Mouse (Mus musculus): ENCODE measurements around the gene Vps37b.

Vps37b gene

DNA sequence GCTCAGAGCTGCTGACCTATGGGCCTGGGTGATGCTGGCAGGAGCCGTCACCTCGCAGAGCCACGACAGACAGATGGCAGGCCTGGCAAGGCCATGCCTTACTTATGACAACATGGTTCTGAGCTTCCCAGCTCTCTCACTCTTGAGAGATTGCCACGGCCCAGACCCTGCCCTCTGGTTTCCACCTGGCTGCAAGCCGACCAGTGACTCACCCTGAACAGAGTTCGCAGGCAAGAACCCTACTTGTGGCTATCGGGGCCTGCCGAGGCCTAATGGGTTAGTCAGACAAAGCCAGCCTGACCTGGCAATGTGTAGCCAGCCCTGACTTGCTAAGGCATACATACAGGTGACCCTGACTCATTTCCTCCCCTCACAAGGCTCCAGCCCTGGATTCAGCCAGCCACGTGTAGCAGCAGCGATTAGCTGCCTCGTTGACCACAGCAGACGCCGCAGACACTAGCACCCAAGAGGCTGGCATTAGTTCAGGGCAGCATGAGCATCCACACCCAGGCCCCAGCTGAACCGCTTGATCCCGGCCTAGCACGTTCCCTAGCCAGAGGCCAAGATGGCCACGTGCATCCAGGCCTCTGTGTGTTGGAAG lies 25.1 kb downstream of the Vps37b start:
- in situ Hi-C loops (cut with MboI; ENCODE audit: unreplicated experiment in 2 of 2), result loop anchor here in 1 of 2 experiments (10.0 to 25.0 kb wide), 2 partner anchors 298 to 855 kb away; partner anchors contain the start of genes Ccdc92 and Zfp664

DNA sequence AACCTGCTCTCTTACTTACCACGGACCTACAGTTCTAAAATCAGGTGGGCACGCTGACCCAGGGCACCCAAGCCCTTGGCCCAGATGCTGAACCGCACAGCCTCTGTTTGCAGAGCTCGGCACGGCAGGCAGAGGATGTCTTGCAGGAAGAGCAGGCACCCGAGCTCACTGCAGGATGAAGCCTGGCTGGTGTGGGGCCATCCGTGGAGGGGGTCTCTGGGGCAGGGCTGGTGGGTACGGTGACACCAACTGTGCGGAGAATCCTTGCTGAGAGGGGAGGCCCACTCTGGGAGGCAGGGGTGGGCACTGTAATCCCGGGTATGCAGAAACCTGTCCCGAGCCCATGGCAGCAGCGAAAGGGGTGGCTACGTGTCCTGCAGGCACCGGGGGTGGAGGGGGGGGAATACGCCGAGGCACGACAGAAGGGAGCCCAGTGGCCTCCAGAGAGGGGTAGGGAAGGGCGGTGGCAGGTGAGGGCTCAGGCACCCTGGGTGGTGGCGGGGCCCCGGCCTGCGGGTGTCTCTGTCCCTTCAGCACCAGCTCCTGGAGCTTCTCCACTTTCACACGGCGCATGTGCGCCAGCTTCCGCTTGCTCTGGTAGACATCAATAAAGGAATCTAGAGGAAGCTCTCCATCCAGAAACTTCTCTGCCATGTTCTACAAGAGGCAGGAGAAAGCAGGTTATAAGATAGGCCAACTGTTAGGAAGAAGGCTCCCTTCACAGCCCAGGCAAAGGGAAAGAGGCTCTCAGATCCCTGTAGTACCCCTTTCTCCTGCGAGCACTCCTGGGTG lies 25.8 kb downstream of the Vps37b start:
- in situ Hi-C loops (cut with MboI; ENCODE audit: unreplicated experiment in 2 of 2), result loop anchor here in 1 of 2 experiments (10.0 to 25.0 kb wide), 2 partner anchors 299 to 856 kb away; partner anchors contain the start of genes Ccdc92 and Zfp664

DNA sequence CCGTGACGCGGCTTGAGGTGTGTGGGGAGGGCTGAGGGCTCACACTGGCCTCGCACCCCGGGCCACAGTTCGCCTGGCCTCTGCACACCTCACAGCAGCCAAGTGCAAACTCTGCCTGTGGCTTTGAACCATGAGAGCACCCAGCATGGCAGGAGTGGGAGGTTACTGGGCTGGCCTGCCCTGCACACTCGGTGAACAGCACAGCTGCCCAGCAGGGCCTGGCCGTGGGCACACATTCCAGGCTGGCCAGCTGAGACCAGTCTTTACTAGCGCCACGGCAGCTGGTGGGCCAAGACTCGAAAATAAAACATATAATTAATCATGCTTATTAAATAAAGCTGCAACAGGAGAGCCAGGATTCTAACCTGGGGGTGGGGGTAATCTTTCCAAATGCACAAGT lies 26.5 kb downstream of the Vps37b start:
- in situ Hi-C loops (cut with MboI; ENCODE audit: unreplicated experiment in 2 of 2), result loop anchor here in 1 of 2 experiments (10.0 to 25.0 kb wide), 2 partner anchors 299 to 857 kb away; partner anchors contain the start of genes Ccdc92 and Zfp664

DNA sequence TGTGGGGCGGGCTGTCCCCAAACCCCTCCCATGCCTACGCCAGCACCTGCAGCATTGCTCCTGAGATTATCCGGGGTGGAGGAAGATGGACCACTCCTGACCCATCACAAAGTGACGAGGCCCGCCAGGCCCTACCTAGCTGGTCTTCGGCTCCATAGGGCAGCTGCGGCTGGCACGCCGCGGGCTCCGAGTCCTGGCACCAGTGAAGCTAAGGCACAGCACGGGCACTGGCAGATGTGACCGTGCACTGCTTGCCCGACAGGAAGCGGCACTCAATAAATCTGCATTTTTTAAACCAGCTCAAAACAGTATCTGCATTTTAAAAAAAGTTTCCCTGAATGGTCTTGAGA lies 26.9 kb downstream of the Vps37b start:
- in situ Hi-C loops (cut with MboI; ENCODE audit: unreplicated experiment in 2 of 2), result loop anchor here in 1 of 2 experiments (10.0 to 25.0 kb wide), 2 partner anchors 300 to 857 kb away; partner anchors contain the start of genes Ccdc92 and Zfp664

DNA sequence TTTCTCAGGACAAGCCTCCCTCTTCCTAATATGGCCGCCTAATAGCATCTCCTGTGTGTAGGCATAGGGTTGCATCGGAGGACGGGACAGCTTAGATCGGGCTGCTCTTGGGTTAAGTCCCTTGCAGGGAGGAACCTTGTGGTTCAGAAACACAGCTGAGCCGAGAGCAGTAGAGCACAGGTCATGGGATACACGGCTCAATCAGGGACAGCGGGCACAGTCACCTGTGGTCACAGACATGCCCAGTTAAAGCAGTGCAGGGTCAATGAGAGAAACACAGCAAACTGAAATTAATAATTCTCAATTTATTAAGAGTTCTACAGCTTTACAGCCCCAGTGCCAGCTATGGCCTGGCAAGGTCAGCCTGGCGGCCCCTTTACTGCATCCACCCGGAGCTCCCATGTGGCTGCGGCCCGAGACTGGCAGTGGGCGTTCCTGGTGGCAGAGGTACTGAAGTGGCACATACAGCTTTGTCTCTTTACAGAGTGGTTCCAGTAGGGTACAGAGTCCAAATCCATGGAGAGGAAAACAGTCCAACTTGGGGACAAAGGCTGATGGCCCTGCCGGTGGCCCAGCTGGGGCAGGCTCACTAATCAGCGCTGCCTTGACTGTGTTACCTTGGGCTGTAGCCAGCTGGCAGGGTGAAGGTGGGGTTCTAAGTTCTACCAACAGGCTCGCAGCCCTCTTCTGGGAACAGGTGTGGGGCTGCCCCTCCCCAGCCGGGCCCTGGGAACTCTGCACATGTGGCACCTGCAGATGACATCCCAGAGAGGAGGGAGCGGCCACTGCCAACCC lies 27.5 kb downstream of the Vps37b start:
- in situ Hi-C loops (cut with MboI; ENCODE audit: unreplicated experiment in 2 of 2), result loop anchor here (5.0 to 25.0 kb wide), 3 partner anchors 78 to 858 kb away; partner anchors contain the start of genes Ccdc92 (in 1 of the 2) and Zfp664 (in 1 of the 2)

DNA sequence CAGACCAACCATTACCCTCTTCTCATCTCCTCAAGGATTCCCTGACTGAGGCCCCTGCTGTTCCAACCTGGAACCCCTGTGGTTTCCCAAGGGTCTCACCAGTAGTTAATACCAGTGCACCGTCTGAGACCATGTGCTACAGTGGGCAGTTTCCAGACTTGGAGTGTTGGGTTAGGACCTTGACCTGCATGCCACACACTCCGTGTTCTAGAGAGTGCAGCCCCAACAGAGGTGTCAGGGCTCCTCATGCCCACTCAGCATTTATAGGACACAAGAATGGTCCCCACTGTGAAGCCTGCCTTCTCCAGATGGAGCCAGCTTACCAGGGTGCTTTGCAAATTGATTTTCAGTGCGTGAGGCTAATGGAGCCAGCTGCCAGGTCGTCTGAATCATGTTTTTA lies 28.7 kb downstream of the Vps37b start:
- in situ Hi-C loops (cut with MboI; ENCODE audit: unreplicated experiment in 2 of 2), result loop anchor here (5.0 to 25.0 kb wide), 3 partner anchors 79 to 859 kb away; partner anchors contain the start of genes Ccdc92 (in 1 of the 2) and Zfp664 (in 1 of the 2)

DNA sequence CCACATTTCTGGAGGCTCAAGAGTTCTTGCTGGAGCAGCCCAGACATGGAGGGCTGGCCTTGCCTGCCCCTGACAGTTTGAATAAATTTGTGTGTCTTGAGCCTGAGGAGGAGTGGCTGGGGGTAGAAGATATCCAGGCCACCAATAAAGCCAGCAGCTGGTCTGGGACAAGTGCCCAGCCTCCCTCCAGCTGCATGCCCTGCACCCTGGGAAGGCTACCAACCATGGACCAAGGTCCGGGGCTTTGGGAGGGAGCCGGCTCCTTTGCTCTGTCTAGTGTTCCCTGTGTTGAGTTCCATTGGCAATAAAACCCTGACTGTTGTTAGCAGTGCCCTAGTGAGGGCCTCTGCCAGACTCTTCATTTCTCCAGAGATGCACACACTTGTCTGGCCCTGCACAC lies 29.2 kb downstream of the Vps37b start:
- in situ Hi-C loops (cut with MboI; ENCODE audit: unreplicated experiment in 2 of 2), result loop anchor here (5.0 to 25.0 kb wide), 3 partner anchors 79 to 859 kb away; partner anchors contain the start of genes Ccdc92 (in 1 of the 2) and Zfp664 (in 1 of the 2)

DNA sequence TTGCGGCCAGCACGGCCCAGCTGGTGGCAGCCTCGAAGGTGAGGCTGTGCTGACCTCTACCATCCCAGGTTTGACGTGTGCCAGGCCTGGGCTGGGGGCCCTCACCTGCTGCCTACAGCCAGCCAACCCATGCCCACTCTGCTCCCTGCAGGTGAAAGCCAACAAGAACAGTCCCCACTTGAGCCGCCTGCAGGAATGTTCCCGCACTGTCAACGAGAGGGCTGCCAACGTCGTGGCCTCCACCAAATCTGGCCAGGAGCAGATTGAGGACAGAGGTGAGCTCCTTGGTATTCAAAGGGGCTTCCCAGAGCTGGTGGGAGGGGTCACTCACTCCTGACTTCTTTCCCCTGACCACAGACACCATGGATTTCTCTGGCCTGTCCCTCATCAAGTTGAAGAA lies 30.8 kb downstream of the Vps37b start:
- in situ Hi-C loops (cut with MboI; ENCODE audit: unreplicated experiment in 2 of 2), result loop anchor here (5.0 to 25.0 kb wide), 3 partner anchors 81 to 861 kb away; partner anchors contain the start of genes Ccdc92 (in 1 of the 2) and Zfp664 (in 1 of the 2)

DNA sequence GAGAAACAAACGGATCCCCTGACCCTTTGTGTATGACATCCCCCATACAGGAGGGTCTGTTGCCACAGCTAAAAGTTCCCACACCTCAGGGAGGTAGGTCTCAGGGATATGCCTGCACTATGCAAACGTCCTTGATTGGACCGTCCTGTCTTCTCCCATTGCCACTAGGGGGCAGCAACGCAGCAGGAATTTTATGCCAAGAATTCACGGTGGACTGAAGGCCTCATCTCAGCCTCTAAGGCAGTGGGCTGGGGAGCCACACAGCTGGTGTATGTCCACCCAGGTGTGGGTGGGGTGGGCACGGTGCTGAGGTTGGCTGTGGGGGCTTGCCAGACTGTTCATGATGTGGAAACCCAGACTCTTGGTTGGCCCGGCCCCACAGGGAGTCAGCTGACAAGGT lies 31.2 kb downstream of the Vps37b start:
- in situ Hi-C loops (cut with MboI; ENCODE audit: unreplicated experiment in 2 of 2), result loop anchor here (5.0 to 25.0 kb wide), 3 partner anchors 81 to 861 kb away; partner anchors contain the start of genes Ccdc92 (in 1 of the 2) and Zfp664 (in 1 of the 2)

DNA sequence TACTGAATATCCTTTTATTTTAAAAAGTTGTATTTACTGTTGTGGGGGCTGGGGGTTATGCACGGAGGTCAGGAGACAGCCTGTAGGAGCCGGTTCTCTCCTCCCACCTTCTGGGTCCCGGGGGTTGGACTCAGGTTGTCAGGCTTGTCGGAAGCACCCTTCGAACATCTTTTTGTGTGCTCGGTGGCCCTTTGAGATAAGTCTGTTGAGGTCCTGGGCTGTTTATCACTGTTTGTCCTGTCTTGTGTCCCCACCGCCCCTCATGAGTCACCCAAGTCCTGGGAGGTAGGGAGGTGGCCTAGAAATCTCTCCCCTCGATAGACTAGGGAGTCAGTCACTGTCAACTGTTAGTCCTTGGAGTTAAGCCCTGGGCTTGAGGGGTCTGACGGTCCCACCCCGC lies 33.7 kb downstream of the Vps37b start:
- in situ Hi-C loops (cut with MboI; ENCODE audit: unreplicated experiment in 2 of 2), result no loop called here

DNA sequence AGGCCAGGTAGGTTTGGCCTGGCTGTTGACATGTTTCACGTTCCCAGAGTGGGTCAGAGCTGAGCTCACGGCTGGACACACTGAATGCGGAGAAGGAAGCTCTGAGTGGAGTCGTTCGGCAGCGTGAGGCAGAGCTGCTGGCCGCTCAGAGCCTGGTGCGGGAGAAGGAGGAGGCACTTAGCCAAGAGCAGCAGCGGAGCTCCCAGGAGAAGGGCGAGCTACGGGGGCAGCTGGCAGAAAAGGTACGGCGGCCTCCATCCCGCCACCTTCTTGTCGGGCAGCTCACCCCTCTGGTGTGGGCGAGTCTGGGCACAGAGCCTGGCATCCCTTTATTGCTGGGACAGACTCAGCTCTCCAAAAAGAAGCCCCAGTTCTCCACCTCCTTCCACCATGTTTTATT lies 34.3 kb downstream of the Vps37b start:
- in situ Hi-C loops (cut with MboI; ENCODE audit: unreplicated experiment in 2 of 2), result no loop called here

DNA sequence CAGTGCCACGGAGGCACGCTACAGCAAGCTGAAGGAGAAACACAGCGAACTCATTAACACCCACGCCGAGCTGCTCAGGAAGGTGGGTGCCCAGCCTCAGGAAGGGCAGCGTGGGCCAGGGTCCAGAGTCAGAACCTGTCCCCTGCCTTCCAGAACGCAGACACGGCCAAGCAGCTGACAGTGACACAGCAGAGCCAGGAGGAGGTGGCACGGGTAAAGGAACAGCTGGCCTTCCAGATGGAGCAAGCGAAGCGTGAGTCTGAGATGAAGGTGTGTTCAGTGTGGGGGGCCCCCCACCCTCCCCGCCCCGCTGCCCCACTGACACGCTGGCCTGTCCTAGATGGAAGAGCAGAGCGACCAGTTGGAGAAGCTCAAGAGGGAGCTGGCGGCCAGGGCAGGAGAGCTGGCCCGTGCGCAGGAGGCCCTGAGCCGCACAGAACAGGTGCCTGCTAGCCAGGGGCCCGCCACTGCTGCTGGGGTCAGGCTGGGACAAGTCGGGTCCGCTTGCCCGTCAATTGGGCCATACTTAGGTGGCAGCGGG lies 34.8 kb downstream of the Vps37b start:
- in situ Hi-C loops (cut with MboI; ENCODE audit: unreplicated experiment in 2 of 2), result no loop called here

DNA sequence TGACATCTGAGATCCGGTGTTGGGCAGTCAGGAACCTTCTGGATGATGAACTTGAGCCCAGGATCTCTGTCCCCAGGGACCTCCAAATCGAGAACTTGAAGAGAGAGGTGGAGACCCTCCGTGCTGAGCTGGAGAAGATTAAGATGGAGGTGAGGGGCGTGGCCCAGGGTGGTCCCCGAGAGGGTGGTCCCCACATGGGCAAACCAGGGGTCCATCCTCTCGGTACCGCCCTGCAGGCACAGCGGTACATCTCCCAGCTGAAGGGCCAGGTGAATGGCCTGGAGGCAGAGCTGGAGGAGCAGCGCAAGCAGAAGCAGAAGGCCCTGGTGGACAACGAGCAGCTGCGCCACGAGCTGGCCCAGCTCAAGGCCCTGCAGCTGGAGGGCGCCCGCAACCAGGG lies 35.4 kb downstream of the Vps37b start:
- in situ Hi-C loops (cut with MboI; ENCODE audit: unreplicated experiment in 2 of 2), result no loop called here

DNA sequence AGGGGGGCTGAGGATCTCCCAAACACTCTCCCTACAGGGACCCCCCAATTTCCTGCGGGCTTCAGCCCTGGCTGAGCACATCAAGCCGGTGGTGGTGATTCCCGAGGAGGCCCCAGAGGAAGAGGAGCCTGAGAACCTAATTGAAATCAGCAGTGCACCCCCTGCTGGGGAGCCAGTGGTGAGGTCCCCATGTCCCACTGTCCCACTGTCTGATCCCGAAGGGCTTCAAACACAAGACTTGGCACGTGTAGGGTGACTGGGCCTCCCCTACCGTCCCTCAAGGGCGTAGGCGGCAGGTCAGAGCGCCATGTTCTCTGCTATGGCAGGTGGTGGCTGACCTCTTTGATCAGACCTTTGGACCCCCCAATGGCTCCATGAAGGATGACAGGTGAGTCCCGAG lies 35.9 kb downstream of the Vps37b start:
- in situ Hi-C loops (cut with MboI; ENCODE audit: unreplicated experiment in 2 of 2), result no loop called here

DNA sequence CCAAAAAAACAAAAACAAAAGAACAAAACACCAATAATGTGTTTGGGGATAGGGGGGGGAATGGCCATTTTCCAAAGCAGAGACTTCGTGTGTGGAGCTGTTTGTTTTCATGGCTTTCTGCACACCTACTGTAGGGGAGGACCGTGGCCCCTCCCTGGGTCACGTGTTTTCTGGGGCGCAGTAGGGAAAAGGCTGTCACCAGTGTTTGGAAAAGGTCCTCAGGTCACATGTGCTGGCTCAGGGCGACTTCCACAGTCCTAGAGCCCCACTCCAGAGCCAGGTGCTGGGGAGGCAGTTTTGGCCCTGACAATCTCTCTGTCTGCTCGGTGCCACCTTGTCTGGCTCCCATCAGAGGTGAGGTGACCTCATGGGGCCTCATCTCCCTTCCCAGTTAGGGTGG lies 36.7 kb downstream of the Vps37b start:
- in situ Hi-C loops (cut with MboI; ENCODE audit: unreplicated experiment in 2 of 2), result no loop called here

DNA sequence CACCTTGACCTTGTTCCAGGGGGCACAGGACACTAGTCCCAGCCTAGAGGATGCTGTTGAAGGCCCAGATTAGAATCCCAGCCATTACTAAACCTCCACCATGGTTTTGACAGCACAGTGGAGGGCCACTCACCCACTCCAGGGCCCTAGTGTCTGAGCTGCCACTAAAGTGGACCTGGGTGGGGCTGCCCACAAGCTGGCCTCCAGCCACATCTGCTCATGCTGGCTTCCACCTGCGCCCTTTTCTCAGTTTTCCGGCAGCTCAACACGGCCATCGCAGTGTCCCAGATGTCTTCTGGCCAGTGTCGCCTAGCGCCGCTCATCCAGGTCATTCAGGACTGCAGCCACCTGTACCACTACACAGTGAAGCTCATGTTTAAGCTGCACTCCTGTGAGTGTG lies 37.6 kb downstream of the Vps37b start:
- in situ Hi-C loops (cut with MboI; ENCODE audit: unreplicated experiment in 2 of 2), result loop anchor here (5.0 kb wide), 2 partner anchors 42 to 47 kb away; no protein-coding TSS in a partner anchor

DNA sequence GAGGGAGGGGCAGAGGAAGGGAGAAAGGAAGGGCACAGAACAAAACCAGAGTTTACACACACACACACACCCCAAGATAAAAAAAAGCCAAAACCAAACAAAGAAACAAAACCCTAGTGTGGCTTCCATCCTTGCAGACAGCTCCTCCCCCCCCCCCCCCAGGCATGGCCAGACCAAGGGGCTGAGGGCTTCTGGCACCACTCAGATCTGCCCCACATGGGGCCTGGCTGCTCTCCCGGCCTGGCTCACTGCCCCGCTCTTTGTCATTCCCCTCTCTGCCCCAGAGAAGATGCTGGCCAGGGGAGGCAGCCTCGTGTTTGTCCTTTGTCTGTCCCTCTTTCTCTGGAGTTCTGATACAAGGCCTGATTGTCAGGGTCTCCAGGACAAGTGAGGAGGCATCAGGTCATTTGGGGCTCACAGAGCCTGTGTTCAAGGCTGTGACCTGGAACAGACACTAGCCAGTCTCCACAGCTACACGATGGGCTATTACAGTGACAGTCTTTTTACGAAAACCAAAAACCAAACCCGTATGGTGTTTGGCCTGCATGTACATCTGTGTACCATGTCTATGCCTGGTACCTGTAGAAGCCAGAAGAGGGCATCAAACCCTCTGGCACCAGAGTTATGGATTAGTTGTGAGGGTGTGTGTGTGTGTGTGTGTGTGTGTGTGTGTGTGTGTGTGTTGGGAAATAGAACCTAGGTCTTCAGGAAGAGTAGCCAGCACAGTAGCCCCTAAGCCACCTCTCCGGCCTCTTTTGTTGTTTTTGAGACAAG lies 38.6 kb downstream of the Vps37b start:
- in situ Hi-C loops (cut with MboI; ENCODE audit: unreplicated experiment in 2 of 2), result loop anchor here (5.0 kb wide), 2 partner anchors 41 to 46 kb away; no protein-coding TSS in a partner anchor

DNA sequence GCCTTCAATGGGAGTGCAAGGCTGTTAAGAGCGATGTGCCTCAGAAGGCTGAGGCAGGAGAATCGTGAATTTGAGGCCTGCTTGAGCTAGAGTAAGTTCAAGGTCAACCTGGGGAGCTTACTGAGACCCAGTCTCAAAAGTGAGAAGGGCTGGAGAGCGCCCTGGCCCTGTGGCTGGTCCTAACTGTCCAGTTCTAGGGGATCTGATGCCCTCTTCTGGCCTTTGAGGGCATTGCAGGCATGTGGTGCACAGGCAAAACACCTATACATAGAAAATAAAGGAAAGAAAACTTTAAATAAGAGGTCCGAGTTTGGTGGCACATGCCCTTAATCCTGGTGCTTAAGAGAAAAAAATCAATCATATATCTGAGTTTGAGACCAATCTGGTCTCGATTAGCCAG lies 39.3 kb downstream of the Vps37b start:
- in situ Hi-C loops (cut with MboI; ENCODE audit: unreplicated experiment in 2 of 2), result loop anchor here (5.0 kb wide), 2 partner anchors 40 to 45 kb away; no protein-coding TSS in a partner anchor

DNA sequence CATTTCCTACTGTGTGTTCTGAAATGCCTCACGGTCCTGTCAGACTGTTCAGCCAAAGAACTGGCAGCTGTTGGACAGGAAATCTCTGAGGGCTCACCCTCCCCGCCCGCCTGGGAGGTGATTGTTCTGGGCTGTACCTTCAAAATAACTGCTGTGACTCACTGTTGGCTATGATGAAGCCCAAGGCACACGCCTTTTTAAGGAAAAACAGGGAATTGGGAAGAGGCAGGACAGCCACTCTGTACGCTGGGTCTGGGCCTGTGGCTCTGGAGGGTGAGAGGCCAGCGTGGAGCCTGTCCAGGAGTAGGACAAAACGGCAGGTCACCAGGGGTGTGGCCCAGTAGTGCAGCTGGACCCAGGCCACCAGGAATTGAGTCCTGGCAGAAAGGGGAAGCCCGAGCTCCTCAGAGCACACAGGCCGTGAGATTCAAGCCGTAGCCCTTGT lies 39.9 kb downstream of the Vps37b start:
- in situ Hi-C loops (cut with MboI; ENCODE audit: unreplicated experiment in 2 of 2), result loop anchor here (5.0 kb wide), 2 partner anchors 40 to 45 kb away; no protein-coding TSS in a partner anchor
